ENCODE assay signal across 7 mouse cellular contexts in genomic region chr4:83283973-83284767, GRCm38 (mm10). TPM values are rescaled to one million over a fixed set of nuclear protein-coding genes. Genes with fewer than 3 reads are reported as not detected.
DNase-seq lines count a peak whose midpoint lies in the region; ATAC-seq and TF ChIP-seq lines count a peak whose summit lies in the region.

No protein-coding gene starts in this region.

- WGBS in heart, embryonic 15.5 days = 19% methylated on average over 19 of the region's 19 CpGs
- 12% methylated on average over 19 of the region's 19 CpGs for WGBS in limb, embryonic 14.5 days
- WGBS in neural tube, embryonic 14.5 days = 20% methylated on average over 19 of the region's 19 CpGs

- TF ChIP-seq POLR2A in limb, embryonic 14.5 days (IDR thresholded peaks at IDR 0.05; ENCODE audit: borderline replicate concordance, extremely low read depth, insufficient read depth, insufficient read length) = no peak

- peaks cover 11% of the 10 kb centered on the region for H3K4me1 ChIP-seq in heart, embryonic 15.5 days (replicated peaks)
- peaks cover 12% of the 10 kb centered on the region; the same call in 1 of the 2 replicates for H3K4me1 ChIP-seq in limb, embryonic 14.5 days (ENCODE audit: control insufficient read depth, insufficient read depth, low read length)
- H3K4me1 ChIP-seq in neural tube, embryonic 14.5 days (ENCODE audit: control insufficient read depth, insufficient read depth, low read length) = peaks cover 15% of the 10 kb centered on the region; the same call in 1 of the 2 replicates

- intact Hi-C loops in gastrocnemius, postnatal 36 days (cut with DNase I) = no loop called here

- peak overlapping the region; percentile 50 for H3K27ac ChIP-seq in heart, embryonic 15.5 days
- H3K27ac ChIP-seq in limb, embryonic 14.5 days (replicated peaks; ENCODE audit: low read depth, low read length) = no peak overlapping the region
- H3K27ac ChIP-seq in neural tube, embryonic 14.5 days (ENCODE audit: low read depth, low read length) = peak overlapping the region; percentile 71

- H3K36me3 ChIP-seq in heart, embryonic 15.5 days = no peaks in the 10 kb centered on the region
- H3K36me3 ChIP-seq in limb, embryonic 14.5 days (ENCODE audit: control insufficient read depth, insufficient read depth, low read length) = no peaks in the 10 kb centered on the region
- no peaks in the 10 kb centered on the region for H3K36me3 ChIP-seq in neural tube, embryonic 14.5 days (ENCODE audit: control insufficient read depth, insufficient read depth, low read length)

- no peaks in the 10 kb centered on the region for H3K9me3 ChIP-seq in heart, embryonic 15.5 days (replicated peaks)
- H3K9me3 ChIP-seq in limb, embryonic 14.5 days (ENCODE audit: control insufficient read depth, low read length) = no peaks in the 10 kb centered on the region
- no peaks in the 10 kb centered on the region for H3K9me3 ChIP-seq in neural tube, embryonic 14.5 days (ENCODE audit: control insufficient read depth, low read length)

- peak overlapping the region; percentile 47 for H3K9ac ChIP-seq in heart, embryonic 15.5 days
- peak overlapping the region; percentile 28; the same call in 1 of the 2 replicates for H3K9ac ChIP-seq in limb, embryonic 14.5 days (ENCODE audit: low read depth, low read length, severe bottlenecking)
- H3K9ac ChIP-seq in neural tube, embryonic 14.5 days (replicated peaks; ENCODE audit: low read depth, low read length) = peak overlapping the region; percentile 51

- DNase-seq in layer of hippocampus, postnatal 10 days (ENCODE audit: low spot score in 2 of 2) = peak; percentile 42 to 57
- no peak for DNase-seq in layer of hippocampus, adult 9-10 months (ENCODE audit: low spot score)
- peak; percentile 66 to 75 for DNase-seq in cerebellum, postnatal 25 days
- peak; percentile 29 for DNase-seq in limb, embryonic 14.5 days (ENCODE audit: low spot score)
- no peak for DNase-seq in gastrocnemius, postnatal 36 days

- H3K27me3 ChIP-seq in heart, embryonic 15.5 days = no peaks in the 10 kb centered on the region
- no peaks in the 10 kb centered on the region; the same call in 1 of the 2 replicates for H3K27me3 ChIP-seq in limb, embryonic 14.5 days (ENCODE audit: control insufficient read depth, insufficient read depth, low read length)
- H3K27me3 ChIP-seq in neural tube, embryonic 14.5 days (ENCODE audit: control insufficient read depth, insufficient read depth, low read length) = no peaks in the 10 kb centered on the region

- peak overlapping the region; percentile 79 for H3K4me2 ChIP-seq in heart, embryonic 15.5 days
- H3K4me2 ChIP-seq in limb, embryonic 14.5 days (replicated peaks; ENCODE audit: low read depth, low read length, severe bottlenecking) = peak overlapping the region; percentile 55
- peak overlapping the region; percentile 78 for H3K4me2 ChIP-seq in neural tube, embryonic 14.5 days (ENCODE audit: low read depth, low read length)

- peak overlapping the region; percentile 51 for H3K4me3 ChIP-seq in heart, embryonic 15.5 days
- H3K4me3 ChIP-seq in limb, embryonic 14.5 days (replicated peaks; ENCODE audit: low read length) = peak overlapping the region; percentile 23
- H3K4me3 ChIP-seq in neural tube, embryonic 14.5 days (ENCODE audit: low read depth, low read length) = peak overlapping the region; percentile 46

- ATAC-seq in heart, embryonic 15.5 days (replicated peaks; ENCODE audit: insufficient number of reproducible peaks, insufficient read depth, low FRiP score, low read depth) = 0 out of 2 replicates have a peak, but pooled peaks have one; percentile 64
- ATAC-seq in limb, embryonic 14.5 days (ENCODE audit: low FRiP score, low read depth) = no peak
- peak; percentile 88 for ATAC-seq in neural tube, embryonic 14.5 days (ENCODE audit: low read depth)

RNA-seq across cellular contexts. Expression of gene Ttc39b, which starts 39.9 kb away (rescaled TPM):
- 10 to 100 TPM; 26.1 to 28.9 TPM for total RNA-seq in layer of hippocampus, postnatal 10 days (2021)
- polyA plus RNA-seq in heart, embryonic 15.5 days (2015; fragmentation: Nextera tagmentation; extraction: Ambion mirVana) = 1.8 and 2.0 TPM in 2 replicates
- polyA plus RNA-seq in limb, embryonic 14.5 days (2012; rRNA removed) = 2.6 and 3.0 TPM in 2 replicates
- 3.1 and 4.9 TPM in 2 replicates for polyA plus RNA-seq in limb, embryonic 14.5 days (2014; fragmentation: Nextera tagmentation; extraction: Ambion mirVana)
- polyA plus RNA-seq in neural tube, embryonic 14.5 days (2014; fragmentation: Nextera tagmentation; extraction: Ambion mirVana) = 7.9 and 10.9 TPM in 2 replicates
- 1 to 10 TPM; 3.3 to 5.6 TPM for total RNA-seq in gastrocnemius, postnatal 36 days (2021)

Comparison
In these comparisons a context has a peak if more than half of its experiments do, and no peak if none do; other contexts are left out.
1. DNase-seq: peak in layer of hippocampus, postnatal 10 days (2 of 2), cerebellum, postnatal 25 days (2 of 2) and limb, embryonic 14.5 days (single experiment); none in layer of hippocampus, adult 9-10 months (single experiment) and gastrocnemius, postnatal 36 days (0 of 2).
2. Peak in every context shown above with its lines, with median percentiles within 50 percentile points of each other: H3K4me2 ChIP-seq, H3K4me3 ChIP-seq and H3K9ac ChIP-seq.